Mouse (Mus musculus) hindbrain, embryonic 15.5 days (tissue): Measurements from ENCODE around the gene Atg3. TPM values are rescaled to one million over a fixed set of nuclear protein-coding genes. Genes with fewer than 3 reads are reported as not detected.

Source experiments
- ATAC-seq: fragments of 200-750 bp; cut with Nextera tagmentation; 2 replicates; pipeline ENCODE4 v1.8.0; 2017; ENCODE audit warnings: low read depth, moderate number of reproducible peaks, moderate TSS enrichment; ENCODE audit not compliant: low FRiP score
- H3K27ac ChIP-seq: fragments of 300-500 bp; sonication (generic); replicated peaks from 2 replicates; pipeline ENCODE4 v1.5.1; 2015; ENCODE audit warnings: mild to moderate bottlenecking, inconsistent platforms
- H3K27me3 ChIP-seq: fragments of 300-500 bp; sonication (generic); 2 replicates; pipeline ENCODE4 v1.6.1; 2015; ENCODE audit warnings: control low read depth, inconsistent platforms
- H3K36me3 ChIP-seq: fragments of 300-500 bp; sonication (generic); 2 replicates; pipeline ENCODE4 v1.6.1; 2015; ENCODE audit warnings: control low read depth, inconsistent platforms
- H3K4me1 ChIP-seq: fragments of 300-500 bp; sonication (generic); replicated peaks from 2 replicates; pipeline ENCODE4 v1.6.1; 2015; ENCODE audit warnings: control low read depth, inconsistent platforms
- H3K4me2 ChIP-seq: fragments of 300-500 bp; sonication (generic); 2 replicates; pipeline ENCODE4 v1.6.1; 2015; ENCODE audit warnings: moderate library complexity, mild to moderate bottlenecking, inconsistent platforms
- H3K4me3 ChIP-seq: fragments of 300-500 bp; sonication (generic); 2 replicates; pipeline ENCODE4 v1.5.1; 2015; ENCODE audit warnings: mild to moderate bottlenecking, inconsistent platforms
- H3K9ac ChIP-seq: fragments of 300-500 bp; sonication (generic); 2 replicates; pipeline ENCODE4 v1.6.1; 2015; ENCODE audit warnings: inconsistent platforms
- H3K9me3 ChIP-seq: fragments of 300-500 bp; sonication (generic); 2 replicates; pipeline ENCODE4 v1.6.1; 2016; ENCODE audit warnings: control low read depth, inconsistent platforms
- WGBS: fragments of 180-500 bp; shearing (Covaris S2); methylation state at CpG from one replicate; pipeline ENCODE4 v1.1.7; 2015; 5-methylcytosine and 5-hydroxymethylcytosine counted together
- polyA plus RNA-seq: library from polyadenylated mRNA; unstranded; fragments of >200 nt; fragmentation: Nextera tagmentation; extraction: Ambion mirVana; gene quantifications from 2 replicates; pipeline ENCODE4 v1.2.1, GENCODE M21; 2015

Gene Atg3
- polyA plus RNA-seq, 1 experiment from 2014 or later = 58.0 TPM

- H3K36me3 ChIP-seq = no peaks in the 10 kb centered on the region
- no peaks in the 10 kb centered on the region for H3K9me3 ChIP-seq
- no peak overlapping the region for H3K27ac ChIP-seq
- WGBS = 82% methylated on average over 3 of the region's 3 CpGs
- no peak overlapping the region for H3K4me3 ChIP-seq
- no peak overlapping the region for H3K4me2 ChIP-seq
- no peaks in the 10 kb centered on the region for H3K27me3 ChIP-seq
- ATAC-seq = no peak
- H3K9ac ChIP-seq = no peak overlapping the region
- H3K4me1 ChIP-seq = no peaks in the 10 kb centered on the region
Observed at GRCm38 (mm10) chr16:45222771-45223170, 64.2 kb downstream of the Atg3 start.

- no peak within 1 kb of the TSS for H3K9ac ChIP-seq
- H3K4me3 ChIP-seq = no peak within 1 kb of the TSS
- no peaks in the 10 kb centered on the region for H3K27me3 ChIP-seq
- H3K4me2 ChIP-seq = no peak within 1 kb of the TSS
- no peaks in the 10 kb centered on the region for H3K36me3 ChIP-seq
- no peak for ATAC-seq
- WGBS = 37% methylated on average over 10 of the region's 10 CpGs
- H3K4me1 ChIP-seq = no peaks in the 10 kb centered on the region
- H3K27ac ChIP-seq = no peak within 1 kb of the TSS
- no peaks in the 10 kb centered on the region for H3K9me3 ChIP-seq
Observed at GRCm38 (mm10) chr16:45223648-45224388, 65.2 kb downstream of the Atg3 start, which contains the start of gene Btla. Btla (plus strand) TSS chr16:45224315.

GRCm38 (mm10) chr16:45224431-45225008, 65.9 kb downstream of the Atg3 start:
- Histone ChIP-seq H3K9me3 (no peaks in the 10 kb centered on the region), H3K27me3 (no peaks in the 10 kb centered on the region), H3K4me1 (no peaks in the 10 kb centered on the region), H3K4me3 (no peak overlapping the region), H3K9ac (no peak overlapping the region), H3K4me2 (no peak overlapping the region), H3K27ac (no peak overlapping the region), H3K36me3 (no peaks in the 10 kb centered on the region)
- no peak for ATAC-seq
- WGBS = 50% methylated on average over 4 of the region's 4 CpGs

GRCm38 (mm10) chr16:45227002-45227401, 68.4 kb downstream of the Atg3 start:
- ATAC-seq = no peak
- WGBS = 85% methylated on average over 1 of the region's 1 CpGs

GRCm38 (mm10) chr16:45231296-45231695, 72.7 kb downstream of the Atg3 start:
- Histone ChIP-seq H3K4me2 (no peak overlapping the region), H3K27ac (no peak overlapping the region), H3K27me3 (no peaks in the 10 kb centered on the region), H3K4me1 (no peaks in the 10 kb centered on the region), H3K36me3 (no peaks in the 10 kb centered on the region), H3K9ac (no peak overlapping the region), H3K9me3 (no peaks in the 10 kb centered on the region), H3K4me3 (no peak overlapping the region)
- 86% methylated on average over 1 of the region's 1 CpGs for WGBS
- ATAC-seq = no peak

More at GRCm38 (mm10) chr16:45227002-45227401, 68.4 kb downstream of the Atg3 start:
- Histone ChIP-seq H3K27me3 (no peaks in the 10 kb centered on the region), H3K9ac (no peak overlapping the region), H3K4me3 (no peak overlapping the region), H3K36me3 (no peaks in the 10 kb centered on the region), H3K9me3 (no peaks in the 10 kb centered on the region), H3K4me1 (no peaks in the 10 kb centered on the region), H3K4me2 (no peak overlapping the region), H3K27ac (no peak overlapping the region)

GRCm38 (mm10) chr16:45233007-45233406, 74.4 kb downstream of the Atg3 start:
- ATAC-seq = no peak
- no peaks in the 10 kb centered on the region for H3K36me3 ChIP-seq
- H3K27me3 ChIP-seq = no peaks in the 10 kb centered on the region
- 47% methylated on average over 3 of the region's 3 CpGs for WGBS
- H3K27ac ChIP-seq = no peak overlapping the region
- H3K4me3 ChIP-seq = no peak overlapping the region
- H3K9ac ChIP-seq = no peak overlapping the region
- no peak overlapping the region for H3K4me2 ChIP-seq
- H3K4me1 ChIP-seq = no peaks in the 10 kb centered on the region
- H3K9me3 ChIP-seq = no peaks in the 10 kb centered on the region

Other genes with a start within 250 kb of the Atg3 start
- gene Cd200r3, start 215.1 kb upstream of the Atg3 start, polyA plus RNA-seq = 0.18 TPM in 1 of 2 replicates, not detected in the other
- 10.0 and 11.6 TPM in 2 replicates for gene Ccdc80, start 65.4 kb upstream of the Atg3 start, polyA plus RNA-seq
- gene Slc35a5, start 79 bp upstream of the Atg3 start, polyA plus RNA-seq = 28.7 and 33.3 TPM in 2 replicates
- gene Btla, start 65.5 kb downstream of the Atg3 start, polyA plus RNA-seq = 0.07 and 0.08 TPM in 2 replicates